Mouse (Mus musculus): ENCODE results near the gene Daam1. TPM values are rescaled to one million over a fixed set of nuclear protein-coding genes. Genes with fewer than 3 reads are reported as not detected.

The Daam1 gene
- polyA plus RNA-seq, 1 experiment from 2014 or later, result 5.3 TPM

GRCm38 (mm10) chr12:71837576-71837975 is 6.7 kb downstream of the Daam1 start:
- Histone ChIP-seq H3K4me3 (ENCODE audit: low read depth, low read length) (no peak overlapping the region), H3K9ac (ENCODE audit: low read depth, low read length) (no peak overlapping the region), H3K36me3 (ENCODE audit: control insufficient read depth, insufficient read depth) (no peaks in the 10 kb centered on the region), H3K9me3 (ENCODE audit: control insufficient read depth) (no peaks in the 10 kb centered on the region), H3K27ac (ENCODE audit: low read depth, low read length) (no peak overlapping the region), H3K4me1 (replicated peaks; ENCODE audit: control insufficient read depth, insufficient read depth, low read length) (peaks cover 19% of the 10 kb centered on the region), H3K27me3 (replicated peaks; ENCODE audit: control insufficient read depth, insufficient read depth, low read length) (no peaks in the 10 kb centered on the region), H3K4me2 (replicated peaks; ENCODE audit: low read depth) (no peak overlapping the region)
- no peak for ATAC-seq
- WGBS, result 74% methylated on average over 5 of the region's 5 CpGs
- no peak for TF ChIP-seq CTCF (IDR thresholded peaks at IDR 0.05; ENCODE audit: low read depth)

- ATAC-seq, result no peak
- 65% methylated on average over 2 of the region's 2 CpGs for WGBS
- Histone ChIP-seq H3K4me2 (replicated peaks; ENCODE audit: low read depth) (no peak overlapping the region), H3K27me3 (replicated peaks; ENCODE audit: control insufficient read depth, insufficient read depth, low read length) (no peaks in the 10 kb centered on the region), H3K4me1 (replicated peaks; ENCODE audit: control insufficient read depth, insufficient read depth, low read length) (peaks cover 19% of the 10 kb centered on the region), H3K4me3 (ENCODE audit: low read depth, low read length) (no peak overlapping the region), H3K9ac (ENCODE audit: low read depth, low read length) (no peak overlapping the region), H3K27ac (ENCODE audit: low read depth, low read length) (no peak overlapping the region), H3K9me3 (ENCODE audit: control insufficient read depth) (no peaks in the 10 kb centered on the region), H3K36me3 (ENCODE audit: control insufficient read depth, insufficient read depth) (no peaks in the 10 kb centered on the region)
- TF ChIP-seq CTCF (IDR thresholded peaks at IDR 0.05; ENCODE audit: low read depth), result no peak
These were observed 7.4 kb downstream of the Daam1 start for GRCm38 (mm10) chr12:71838230-71838629.

GRCm38 (mm10) chr12:71839653-71840052 is 8.8 kb downstream of the Daam1 start:
- no peak overlapping the region for H3K27ac ChIP-seq (ENCODE audit: low read depth, low read length)
- no peak overlapping the region for H3K4me2 ChIP-seq (replicated peaks; ENCODE audit: low read depth)
- no peaks in the 10 kb centered on the region for H3K9me3 ChIP-seq (ENCODE audit: control insufficient read depth)
- TF ChIP-seq CTCF (IDR thresholded peaks at IDR 0.05; ENCODE audit: low read depth), result no peak
- no peak for ATAC-seq
- H3K4me3 ChIP-seq (ENCODE audit: low read depth, low read length), result no peak overlapping the region
- peaks cover 19% of the 10 kb centered on the region for H3K4me1 ChIP-seq (replicated peaks; ENCODE audit: control insufficient read depth, insufficient read depth, low read length)
- WGBS, result 91% methylated on average over 3 of the region's 3 CpGs
- no peaks in the 10 kb centered on the region for H3K27me3 ChIP-seq (replicated peaks; ENCODE audit: control insufficient read depth, insufficient read depth, low read length)
- H3K9ac ChIP-seq (ENCODE audit: low read depth, low read length), result no peak overlapping the region
- H3K36me3 ChIP-seq (ENCODE audit: control insufficient read depth, insufficient read depth), result no peaks in the 10 kb centered on the region

GRCm38 (mm10) chr12:71840430-71841186 is 9.7 kb downstream of the Daam1 start:
- TF ChIP-seq CTCF (IDR thresholded peaks at IDR 0.05; ENCODE audit: low read depth), result no peak
- no peaks in the 10 kb centered on the region for H3K9me3 ChIP-seq (ENCODE audit: control insufficient read depth)
- no peaks in the 10 kb centered on the region for H3K36me3 ChIP-seq (ENCODE audit: control insufficient read depth, insufficient read depth)
- H3K4me3 ChIP-seq (ENCODE audit: low read depth, low read length), result no peak overlapping the region
- no peak overlapping the region for H3K4me2 ChIP-seq (replicated peaks; ENCODE audit: low read depth)
- H3K4me1 ChIP-seq (replicated peaks; ENCODE audit: control insufficient read depth, insufficient read depth, low read length), result peaks cover 16% of the 10 kb centered on the region
- H3K9ac ChIP-seq (ENCODE audit: low read depth, low read length), result no peak overlapping the region
- no peaks in the 10 kb centered on the region for H3K27me3 ChIP-seq (replicated peaks; ENCODE audit: control insufficient read depth, insufficient read depth, low read length)
- H3K27ac ChIP-seq (ENCODE audit: low read depth, low read length), result no peak overlapping the region
- WGBS, result 63% methylated on average over 6 of the region's 6 CpGs
- ATAC-seq, result no peak

GRCm38 (mm10) chr12:71842006-71842405 is 11.1 kb downstream of the Daam1 start:
- H3K36me3 ChIP-seq (ENCODE audit: control insufficient read depth, insufficient read depth), result no peaks in the 10 kb centered on the region
- WGBS, result 40% methylated on average over 3 of the region's 3 CpGs
- no peak for TF ChIP-seq CTCF (IDR thresholded peaks at IDR 0.05; ENCODE audit: low read depth)
- H3K9ac ChIP-seq (ENCODE audit: low read depth, low read length), result no peak overlapping the region
- no peak overlapping the region for H3K4me2 ChIP-seq (replicated peaks; ENCODE audit: low read depth)
- no peak overlapping the region for H3K27ac ChIP-seq (ENCODE audit: low read depth, low read length)
- no peaks in the 10 kb centered on the region for H3K9me3 ChIP-seq (ENCODE audit: control insufficient read depth)
- no peaks in the 10 kb centered on the region for H3K27me3 ChIP-seq (replicated peaks; ENCODE audit: control insufficient read depth, insufficient read depth, low read length)
- H3K4me3 ChIP-seq (ENCODE audit: low read depth, low read length), result no peak overlapping the region
- peaks cover 14% of the 10 kb centered on the region for H3K4me1 ChIP-seq (replicated peaks; ENCODE audit: control insufficient read depth, insufficient read depth, low read length)
- ATAC-seq, result no peak

GRCm38 (mm10) chr12:71842588-71842987 is 11.7 kb downstream of the Daam1 start:
- Histone ChIP-seq H3K4me3 (ENCODE audit: low read depth, low read length) (no peak overlapping the region), H3K4me2 (replicated peaks; ENCODE audit: low read depth) (no peak overlapping the region), H3K27me3 (replicated peaks; ENCODE audit: control insufficient read depth, insufficient read depth, low read length) (no peaks in the 10 kb centered on the region), H3K4me1 (replicated peaks; ENCODE audit: control insufficient read depth, insufficient read depth, low read length) (peaks cover 8% of the 10 kb centered on the region), H3K9ac (ENCODE audit: low read depth, low read length) (no peak overlapping the region), H3K9me3 (ENCODE audit: control insufficient read depth) (no peaks in the 10 kb centered on the region), H3K27ac (ENCODE audit: low read depth, low read length) (no peak overlapping the region), H3K36me3 (ENCODE audit: control insufficient read depth, insufficient read depth) (no peaks in the 10 kb centered on the region)
- TF ChIP-seq CTCF (IDR thresholded peaks at IDR 0.05; ENCODE audit: low read depth), result no peak
- ATAC-seq, result no peak
- WGBS, result 73% methylated on average over 2 of the region's 2 CpGs

All from intestine, postnatal 0 days (tissue).